Mouse (Mus musculus) limb, embryonic 14.5 days (tissue): ENCODE results near the gene 4930550C14Rik. TPM values are rescaled to one million over a fixed set of nuclear protein-coding genes. Genes with fewer than 3 reads are reported as not detected.

Experiments
- ATAC-seq: fragments of 200-750 bp; cut with Nextera tagmentation; 2 replicates; pipeline ENCODE4 v1.8.0; 2017; ENCODE audit warnings: low read depth, moderate number of reproducible peaks, moderate TSS enrichment; ENCODE audit not compliant: low FRiP score
- DNase-seq: peaks from one replicate; pipeline ENCODE4 v3.0.0-alpha.2; 2015; ENCODE audit warnings: low spot score
- H3K27ac ChIP-seq: fragments of 300-500 bp; sonication (generic); replicated peaks from 2 replicates; pipeline ENCODE4 v1.5.1; 2014; ENCODE audit warnings: low read depth, mild to moderate bottlenecking, low read length, moderate library complexity, mixed read lengths
- H3K27me3 ChIP-seq: fragments of 300-500 bp; sonication (generic); 2 replicates; pipeline ENCODE4 v1.6.1; 2014; ENCODE audit warnings: low read length, mixed read lengths; ENCODE audit not compliant: control insufficient read depth, insufficient read depth
- H3K36me3 ChIP-seq: fragments of 300-500 bp; sonication (generic); 2 replicates; pipeline ENCODE4 v1.6.1; 2014; ENCODE audit warnings: mild to moderate bottlenecking, low read length, moderate library complexity, mixed read lengths; ENCODE audit not compliant: control insufficient read depth, insufficient read depth
- H3K4me1 ChIP-seq: fragments of 300-500 bp; sonication (generic); 2 replicates; pipeline ENCODE4 v1.6.1; 2014; ENCODE audit warnings: antibody characterized with exemption, low read length, mixed read lengths; ENCODE audit not compliant: control insufficient read depth, insufficient read depth
- H3K4me2 ChIP-seq: fragments of 300-500 bp; sonication (generic); replicated peaks from 2 replicates; pipeline ENCODE4 v1.6.1; 2014; ENCODE audit warnings: low read depth, mild to moderate bottlenecking, low read length, moderate library complexity; ENCODE audit not compliant: severe bottlenecking
- H3K4me3 ChIP-seq: fragments of 300-500 bp; sonication (generic); replicated peaks from 2 replicates; pipeline ENCODE4 v1.5.1; 2014; ENCODE audit warnings: low read length
- H3K9ac ChIP-seq: fragments of 300-500 bp; sonication (generic); 2 replicates; pipeline ENCODE4 v1.6.1; 2014; ENCODE audit warnings: mild to moderate bottlenecking, low read depth, low read length, moderate library complexity; ENCODE audit not compliant: severe bottlenecking
- H3K9me3 ChIP-seq: fragments of 300-500 bp; sonication (generic); 2 replicates; pipeline ENCODE4 v1.6.1; 2016; ENCODE audit warnings: low read length; ENCODE audit not compliant: control insufficient read depth
- POLR2A ChIP-seq: fragments of 200-500 bp; IDR thresholded peaks from 2 replicates; pipeline ENCODE4 v1.8.0; 2012; ENCODE audit warnings: inconsistent platforms, mild to moderate bottlenecking, moderate library complexity, borderline replicate concordance; ENCODE audit not compliant: insufficient read depth, insufficient read length; ENCODE audit errors: extremely low read depth
- WGBS: fragments of 180-500 bp; shearing (Covaris S2); extraction: QIAGEN DNeasy Blood & Tissue Kit; methylation state at CpG from one replicate; pipeline ENCODE4 v1.1.7; 2014; 5-methylcytosine and 5-hydroxymethylcytosine counted together
- polyA plus RNA-seq, 2 experiments: library from polyadenylated mRNA; depleted of rRNA in 1 of 2; stranded (reverse) in 1 of 2; unstranded in 1 of 2; fragments of >200 nt; fragmentation: Nextera tagmentation in 1 of 2; extraction: Ambion mirVana in 1 of 2; gene quantifications; 2 replicates each; pipeline versions ENCODE4 v1.2.1 to v1.2.3; 2012 to 2014

The 4930550C14Rik gene
- polyA plus RNA-seq, 2 experiments: 0.80 to 1.3 TPM

DNA sequence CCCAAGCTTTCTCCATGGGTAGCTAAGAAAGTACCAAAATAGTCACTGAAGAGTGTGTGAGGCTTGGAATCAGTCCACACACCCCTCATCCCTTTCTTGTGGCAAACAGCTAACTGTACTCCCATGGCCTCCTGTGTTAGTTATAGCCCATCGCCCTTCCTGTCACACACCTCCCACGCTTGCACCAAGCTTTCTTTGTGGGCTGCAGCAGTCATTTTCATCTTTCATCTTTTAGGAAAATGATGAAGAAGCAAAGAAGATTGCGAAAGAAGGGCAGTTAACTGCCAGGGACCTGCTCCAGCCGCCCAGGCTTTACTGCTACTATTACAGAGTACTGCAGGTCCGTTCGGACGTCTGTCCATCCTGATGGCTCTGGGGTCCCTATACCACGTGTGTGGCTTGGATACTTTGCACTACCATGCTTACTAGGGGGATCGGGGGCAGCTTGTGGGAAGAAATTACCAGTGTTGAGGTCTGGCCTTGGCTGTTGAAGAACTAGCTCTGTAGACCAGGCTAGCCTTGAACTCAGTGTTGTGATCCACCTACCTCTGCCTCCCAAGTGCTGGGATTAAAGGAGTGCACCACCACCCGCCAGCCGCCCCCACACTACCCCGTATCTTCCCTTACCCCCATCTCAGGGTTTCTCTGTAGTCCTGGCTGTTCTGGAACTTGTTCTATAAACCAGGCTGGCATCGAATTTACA, 4.3 kb upstream of the 4930550C14Rik start:
- Histone ChIP-seq H3K4me1 (peaks cover 7% of the 10 kb centered on the region), H3K9ac (no peak overlapping the region), H3K27me3 (no peaks in the 10 kb centered on the region), H3K4me2 (no peak overlapping the region), H3K27ac (no peak overlapping the region), H3K36me3 (peaks cover 4% of the 10 kb centered on the region; the same call in 1 of the 2 replicates), H3K4me3 (no peak overlapping the region), H3K9me3 (no peaks in the 10 kb centered on the region)
- DNase-seq (no peak), ATAC-seq (no peak)
- no peak for TF ChIP-seq POLR2A
- WGBS: 80% methylated on average over 13 of the region's 13 CpGs

DNA sequence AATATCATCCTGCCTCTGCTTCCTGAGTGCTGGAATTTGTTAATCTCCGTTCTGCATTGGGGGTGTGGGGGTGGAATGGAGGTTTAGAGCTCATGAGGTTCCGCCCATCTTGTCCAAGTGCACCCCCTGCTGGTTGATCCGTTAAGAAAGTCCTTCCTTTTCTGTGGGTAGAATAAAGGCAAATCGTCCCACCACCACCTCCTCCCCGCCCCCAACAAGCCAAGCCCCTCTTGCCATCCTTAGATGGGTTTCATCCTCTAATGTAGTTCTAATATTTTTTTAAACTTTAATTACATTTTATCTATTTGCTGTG, 3.8 kb upstream of the 4930550C14Rik start:
- ATAC-seq (no peak), DNase-seq (peak; percentile 53)
- Histone ChIP-seq H3K9me3 (no peaks in the 10 kb centered on the region), H3K27me3 (no peaks in the 10 kb centered on the region), H3K4me1 (peaks cover 10% of the 10 kb centered on the region), H3K27ac (no peak overlapping the region), H3K4me3 (no peak overlapping the region), H3K4me2 (no peak overlapping the region), H3K36me3 (no peaks in the 10 kb centered on the region; the same call in 1 of the 2 replicates), H3K9ac (no peak overlapping the region)
- 13% methylated on average over 5 of the region's 5 CpGs for WGBS
- TF ChIP-seq POLR2A: no peak

DNA sequence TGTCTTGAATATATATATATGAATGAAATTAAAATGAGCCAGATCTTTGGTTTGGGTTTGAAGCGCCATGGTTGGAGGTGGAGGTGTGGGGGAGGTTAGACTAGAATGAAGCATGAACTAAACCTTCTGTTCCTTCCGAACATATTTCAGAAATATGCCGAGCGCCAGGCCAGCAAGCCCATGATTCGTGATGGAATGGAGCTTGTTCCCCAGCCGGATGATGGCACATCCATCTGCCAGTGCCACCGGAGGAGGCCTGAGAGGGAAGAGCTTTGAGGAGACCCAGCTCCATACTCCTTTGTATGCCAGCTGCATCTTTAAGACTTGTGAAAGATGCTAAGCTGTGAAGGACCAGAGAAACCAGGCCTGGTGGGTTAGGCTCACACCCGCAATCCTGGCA, 2.6 kb upstream of the 4930550C14Rik start:
- TF ChIP-seq POLR2A: no peak
- no peak for ATAC-seq
- Histone ChIP-seq H3K9ac (no peak overlapping the region), H3K27me3 (no peaks in the 10 kb centered on the region), H3K36me3 (no peaks in the 10 kb centered on the region; the same call in 1 of the 2 replicates), H3K4me1 (peaks cover 13% of the 10 kb centered on the region), H3K9me3 (no peaks in the 10 kb centered on the region), H3K27ac (no peak overlapping the region), H3K4me3 (no peak overlapping the region), H3K4me2 (no peak overlapping the region)
- DNase-seq: no peak
- WGBS: 96% methylated on average over 8 of the region's 8 CpGs

DNA sequence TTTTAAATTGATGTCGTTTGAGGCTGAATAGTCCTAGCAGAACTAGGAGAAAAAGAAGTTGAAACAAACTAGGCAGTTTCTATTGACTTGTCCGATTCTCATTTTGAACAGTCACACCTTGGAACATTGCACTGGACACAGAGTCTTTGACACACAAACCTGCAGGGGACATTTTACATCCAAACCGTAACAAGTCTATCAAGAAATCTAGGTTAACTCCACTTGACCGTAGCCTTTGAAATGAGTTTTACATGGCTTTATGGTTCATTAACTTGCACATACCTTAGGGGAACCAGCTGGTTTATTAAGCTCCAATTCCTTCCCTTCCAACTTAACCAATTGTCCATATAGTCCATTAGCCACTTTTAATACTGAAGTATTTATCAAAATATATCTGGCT, 1.4 kb upstream of the 4930550C14Rik start:
- H3K9ac ChIP-seq: no peak overlapping the region
- H3K36me3 ChIP-seq: no peaks in the 10 kb centered on the region; the same call in 1 of the 2 replicates
- WGBS: 55% methylated on average over 4 of the region's 4 CpGs

DNA sequence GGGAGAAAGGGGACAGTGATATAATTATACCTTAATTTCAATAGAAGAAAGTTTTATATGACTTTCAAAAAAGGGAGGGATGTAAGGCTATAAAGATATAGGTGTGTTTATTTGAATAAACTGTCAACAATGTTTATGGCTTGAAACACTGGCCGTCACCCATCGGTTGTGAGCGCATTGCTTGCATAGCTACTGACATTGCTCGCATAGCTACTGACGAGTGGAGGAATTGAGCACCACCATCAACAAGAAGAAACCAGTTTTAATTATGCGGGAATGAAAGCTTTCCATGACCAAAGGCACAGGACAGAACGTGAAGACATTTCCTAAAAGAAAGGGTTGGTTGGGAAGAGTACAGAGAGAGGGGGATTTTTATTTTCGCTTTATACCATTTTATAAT, 979 bp upstream of the 4930550C14Rik start:
- 69% methylated on average over 8 of the region's 8 CpGs for WGBS
- no peak overlapping the region for H3K27ac ChIP-seq

More for the DNA sequence above, 1.4 kb upstream of the 4930550C14Rik start:
- H3K27me3 ChIP-seq: no peaks in the 10 kb centered on the region
- no peak for DNase-seq
- H3K4me3 ChIP-seq: no peak overlapping the region
- TF ChIP-seq POLR2A: no peak
- no peak overlapping the region for H3K4me2 ChIP-seq
- no peak for ATAC-seq
- H3K4me1 ChIP-seq: peaks cover 15% of the 10 kb centered on the region
- H3K9me3 ChIP-seq: no peaks in the 10 kb centered on the region
- H3K27ac ChIP-seq: no peak overlapping the region

More for the DNA sequence above, 979 bp upstream of the 4930550C14Rik start:
- Histone ChIP-seq H3K4me1 (peaks cover 19% of the 10 kb centered on the region), H3K4me2 (no peak overlapping the region), H3K9ac (no peak overlapping the region), H3K36me3 (no peaks in the 10 kb centered on the region; the same call in 1 of the 2 replicates), H3K9me3 (no peaks in the 10 kb centered on the region), H3K4me3 (no peak overlapping the region), H3K27me3 (no peaks in the 10 kb centered on the region)
- no peak for ATAC-seq
- TF ChIP-seq POLR2A: no peak
- DNase-seq: no peak
